Comparison of ENCODE assay signal across 22 mouse cellular contexts in the genomic region with DNA sequence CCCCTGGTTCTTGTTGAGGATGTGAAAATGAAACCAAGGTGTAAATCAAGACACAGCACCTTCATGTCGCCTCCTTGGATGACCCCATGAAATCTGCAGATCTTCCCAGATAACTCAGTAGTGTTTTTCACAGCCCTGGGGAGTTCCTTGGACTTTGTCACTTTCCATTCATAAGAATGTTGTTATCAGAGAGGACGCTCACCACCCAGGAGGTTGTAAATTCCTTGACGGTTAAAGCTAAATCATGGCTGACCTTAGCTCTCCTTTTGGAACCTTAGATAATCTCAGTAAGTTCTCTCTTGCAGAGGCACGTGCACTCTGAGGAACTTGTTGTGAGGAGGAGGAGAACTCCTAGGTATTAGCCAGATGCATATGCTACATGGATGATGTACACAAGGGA.
A peak's percentile ranks its signal among the peaks of the same experiment; 100 is the strongest.
DNase-seq lines count a peak whose midpoint lies in the region; ATAC-seq lines count a peak whose summit lies in the region.
"Had no signal": no experiment of that assay in that cellular context is flagged by ENCODE, and none has a peak within 500 bp of the region (broad histone marks: within the 10 kb centered on the region; RNA-seq: fewer than 3 reads in every experiment).

No protein-coding gene starts in this region.

- H3K27ac ChIP-seq in midbrain, embryonic 13.5 days = no peak overlapping the region
- H3K27ac ChIP-seq: embryonic facial prominence, embryonic 12.5 days; embryonic facial prominence, embryonic 15.5 days; gastrocnemius, adult 2 months; hindbrain, embryonic 12.5 days had no signal

- ATAC-seq in midbrain, embryonic 13.5 days = no peak
- ATAC-seq: activated CD4-positive, CD25-positive, alpha-beta regulatory T cell, adult 4 months; forebrain, embryonic 14.5 days; forebrain, postnatal 0 days had no signal

- H3K27me3 ChIP-seq in midbrain, embryonic 13.5 days = no peaks in the 10 kb centered on the region
- H3K27me3 ChIP-seq: embryonic facial prominence, embryonic 12.5 days; embryonic facial prominence, embryonic 15.5 days; hindbrain, embryonic 12.5 days had no signal

- no peaks in the 10 kb centered on the region for H3K4me1 ChIP-seq in midbrain, embryonic 13.5 days (replicated peaks)
- H3K4me1 ChIP-seq: embryonic facial prominence, embryonic 15.5 days; hindbrain, embryonic 12.5 days had no signal

- peak; percentile 23 for DNase-seq in kidney, adult 11 months
- DNase-seq in kidney, postnatal 25 days = no peak
- DNase-seq in kidney, adult 9 months = peak; percentile 63
- no peak for DNase-seq in kidney, postnatal 14 days
- peak; percentile 82 for DNase-seq in large intestine, adult 2 months (ENCODE audit: low read depth, low spot score)
- no peak for DNase-seq in thymus, postnatal 36 days
- no peak for DNase-seq in testis, postnatal 10 days (ENCODE audit: low spot score)
- DNase-seq: adrenal gland, adult 8-10 months; adrenal gland, postnatal 36 days; cerebellum, adult 18-20 months; cerebellum, adult 9-10 months; cerebellum, postnatal 14 days; forebrain, postnatal 0 days; gastrocnemius, adult 2 months; gastrocnemius, postnatal 14 days had no signal

- no peak overlapping the region for H3K4me2 ChIP-seq in midbrain, embryonic 13.5 days (replicated peaks)
- H3K4me2 ChIP-seq: embryonic facial prominence, embryonic 12.5 days; embryonic facial prominence, embryonic 15.5 days; heart, embryonic 11.5 days; hindbrain, embryonic 12.5 days had no signal

- no peaks in the 10 kb centered on the region for H3K9me3 ChIP-seq in midbrain, embryonic 13.5 days
- H3K9me3 ChIP-seq: embryonic facial prominence, embryonic 12.5 days; embryonic facial prominence, embryonic 15.5 days; hindbrain, embryonic 12.5 days had no signal

- no peak overlapping the region for H3K9ac ChIP-seq in midbrain, embryonic 13.5 days (replicated peaks)
- H3K9ac ChIP-seq: embryonic facial prominence, embryonic 12.5 days; embryonic facial prominence, embryonic 15.5 days; forebrain, postnatal 0 days; hindbrain, embryonic 12.5 days had no signal

- H3K36me3 ChIP-seq in midbrain, embryonic 13.5 days = no peaks in the 10 kb centered on the region
- H3K36me3 ChIP-seq: embryonic facial prominence, embryonic 12.5 days; embryonic facial prominence, embryonic 15.5 days; hindbrain, embryonic 12.5 days had no signal

- WGBS in large intestine, adult 2 months = 25% methylated on average over 4 of the region's 4 CpGs
- WGBS in midbrain, embryonic 13.5 days = 92% methylated on average over 4 of the region's 4 CpGs

- no peak overlapping the region for H3K4me3 ChIP-seq in midbrain, embryonic 13.5 days (replicated peaks)
- H3K4me3 ChIP-seq: embryonic facial prominence, embryonic 12.5 days; embryonic facial prominence, embryonic 15.5 days; gastrocnemius, adult 2 months; hindbrain, embryonic 12.5 days had no signal

Comparison
In these comparisons a context has a peak if more than half of its experiments do, and no peak if none do; other contexts are left out.
1. DNase-seq: peak in kidney, adult 11 months (single experiment), kidney, adult 9 months (single experiment) and large intestine, adult 2 months (single experiment); none in kidney, postnatal 25 days (0 of 2), kidney, postnatal 14 days (single experiment), thymus, postnatal 36 days (0 of 2) and testis, postnatal 10 days (single experiment).